In genomic region chr14:23792674-23793073, GRCm38 (mm10) we compare ENCODE assay signal across 14 mouse cellular contexts.
A peak's percentile ranks its signal among the peaks of the same experiment; 100 is the strongest.
DNase-seq lines count a peak whose midpoint lies in the region; ATAC-seq and TF ChIP-seq lines count a peak whose summit lies in the region.
"Had no signal": no experiment of that assay in that cellular context is flagged by ENCODE, and none has a peak within 500 bp of the region (broad histone marks: within the 10 kb centered on the region; RNA-seq: fewer than 3 reads in every experiment).

No protein-coding gene starts in this region.

- peaks cover 9% of the 10 kb centered on the region; the same call in 1 of the 2 replicates for H3K4me1 ChIP-seq in heart, embryonic 10.5 days
- H3K4me1 ChIP-seq in lung, adult 2 months (ENCODE audit: control insufficient read depth, insufficient read depth, low read length) = no peaks in the 10 kb centered on the region
- H3K4me1 ChIP-seq in limb, embryonic 15.5 days = peaks cover 18% of the 10 kb centered on the region
- no peaks in the 10 kb centered on the region for H3K4me1 ChIP-seq in midbrain, embryonic 13.5 days (replicated peaks)

- H3K9ac ChIP-seq in limb, embryonic 15.5 days = no peak overlapping the region
- H3K9ac ChIP-seq in midbrain, embryonic 13.5 days (replicated peaks) = no peak overlapping the region

- no peaks in the 10 kb centered on the region for H3K9me3 ChIP-seq in heart, embryonic 10.5 days
- H3K9me3 ChIP-seq in limb, embryonic 15.5 days = no peaks in the 10 kb centered on the region
- H3K9me3 ChIP-seq in midbrain, embryonic 13.5 days = no peaks in the 10 kb centered on the region

- H3K27ac ChIP-seq in heart, embryonic 10.5 days = no peak overlapping the region
- 0 out of 2 replicates have a peak overlapping the region, but pooled peaks have one; percentile 47 for H3K27ac ChIP-seq in limb, embryonic 15.5 days
- no peak overlapping the region for H3K27ac ChIP-seq in midbrain, embryonic 13.5 days
- H3K27ac ChIP-seq: kidney, postnatal 0 days had no signal

- no peak for ATAC-seq in limb, embryonic 15.5 days (ENCODE audit: insufficient number of reproducible peaks, low FRiP score, low TSS enrichment, low read depth)
- ATAC-seq in midbrain, embryonic 13.5 days = no peak
- ATAC-seq: inflammation-experienced regulatory T-cells, adult 6 months had no signal

- H3K4me2 ChIP-seq in limb, embryonic 15.5 days = no peak overlapping the region
- no peak overlapping the region for H3K4me2 ChIP-seq in midbrain, embryonic 13.5 days (replicated peaks)

- peak; percentile 22 for DNase-seq in heart, adult 11 months
- no peak for DNase-seq in heart, embryonic 10.5 days (ENCODE audit: low spot score)
- DNase-seq in lung, postnatal 10 days = peak; percentile 29
- DNase-seq in lung, adult 2 months = no peak
- DNase-seq in brain, adult 2 months (ENCODE audit: low read depth, low spot score) = peak; percentile 13
- no peak for DNase-seq in thymus, postnatal 14 days
- DNase-seq: cerebellum, adult 11 months; layer of hippocampus, adult 9-11 months; left cerebral cortex, postnatal 4 days; retina, postnatal 1 day had no signal

- H3K27me3 ChIP-seq in heart, embryonic 10.5 days (ENCODE audit: insufficient read depth, poor library complexity, severe bottlenecking) = peaks cover 4% of the 10 kb centered on the region; the same call in 1 of the 2 replicates
- no peaks in the 10 kb centered on the region for H3K27me3 ChIP-seq in limb, embryonic 15.5 days
- no peaks in the 10 kb centered on the region for H3K27me3 ChIP-seq in midbrain, embryonic 13.5 days

- 54% methylated on average over 3 of the region's 3 CpGs for WGBS in heart, embryonic 10.5 days
- 30% methylated on average over 3 of the region's 3 CpGs for WGBS in lung, adult 2 months
- WGBS in limb, embryonic 15.5 days = 58% methylated on average over 3 of the region's 3 CpGs
- 82% methylated on average over 3 of the region's 3 CpGs for WGBS in midbrain, embryonic 13.5 days

- H3K36me3 ChIP-seq in heart, embryonic 10.5 days = no peaks in the 10 kb centered on the region
- no peaks in the 10 kb centered on the region for H3K36me3 ChIP-seq in limb, embryonic 15.5 days
- no peaks in the 10 kb centered on the region for H3K36me3 ChIP-seq in midbrain, embryonic 13.5 days

- no peak for TF ChIP-seq CTCF in lung, adult 2 months (IDR thresholded peaks at IDR 0.05; ENCODE audit: insufficient read depth, low read length)

- no peak overlapping the region for H3K4me3 ChIP-seq in heart, embryonic 10.5 days
- H3K4me3 ChIP-seq in lung, adult 2 months (replicated peaks; ENCODE audit: extremely low read depth, low read depth, low read length) = no peak overlapping the region
- H3K4me3 ChIP-seq in limb, embryonic 15.5 days = no peak overlapping the region
- no peak overlapping the region for H3K4me3 ChIP-seq in midbrain, embryonic 13.5 days (replicated peaks)

- TF ChIP-seq POLR2A in lung, adult 2 months (IDR thresholded peaks at IDR 0.05; ENCODE audit: borderline replicate concordance, extremely low read depth, low read depth, low read length) = no peak

Comparison
In these comparisons a context has a peak if more than half of its experiments do, and no peak if none do; other contexts are left out.
1. DNase-seq: peak in heart, adult 11 months (single experiment), lung, postnatal 10 days (single experiment) and brain, adult 2 months (single experiment); none in heart, embryonic 10.5 days (single experiment), lung, adult 2 months (single experiment) and thymus, postnatal 14 days (single experiment).